Mouse (Mus musculus) embryo, embryonic 10.5 days (tissue): Measurements from ENCODE around the gene Lonp1.
A peak's percentile ranks its signal among the peaks of the same experiment; 100 is the strongest.
"Not testable (repeated sequence)": the region's sequence is repeated elsewhere in the genome, so short reads cannot be mapped to it uniquely, and the experiment has no call there.

Source experiments
- DNase-seq: peaks from one replicate; pipeline ENCODE4 v3.0.0-alpha.2; 2015; ENCODE audit warnings: low spot score

The Lonp1 gene

GRCm38 (mm10) chr17:56625495-56625894 is 1.2 kb downstream of the Lonp1 start:
- no peak for DNase-seq

- DNase-seq = no peak
Measured at GRCm38 (mm10) chr17:56617628-56618027, 9.1 kb downstream of the Lonp1 start.

DNA sequence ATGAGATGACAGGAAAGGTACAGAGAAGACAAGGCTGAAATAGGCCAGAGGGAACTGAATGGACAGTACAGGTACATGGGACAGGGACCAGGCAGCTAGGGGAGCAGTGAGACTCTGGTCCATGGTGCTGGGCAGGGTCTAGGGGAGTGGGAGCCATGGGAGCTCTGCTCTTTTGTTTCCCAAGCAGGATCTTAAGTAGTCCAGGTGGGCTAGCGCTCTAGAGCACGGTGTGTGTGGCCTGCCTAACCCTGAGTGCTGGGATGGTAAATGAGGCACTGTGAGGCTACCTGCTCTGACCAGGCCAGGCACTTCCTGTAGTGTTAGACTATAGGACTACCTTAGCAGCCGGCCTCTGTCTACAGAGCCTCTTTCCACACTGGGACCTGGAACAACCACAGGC is 10.0 kb downstream of the Lonp1 start:
- DNase-seq = no peak

DNA sequence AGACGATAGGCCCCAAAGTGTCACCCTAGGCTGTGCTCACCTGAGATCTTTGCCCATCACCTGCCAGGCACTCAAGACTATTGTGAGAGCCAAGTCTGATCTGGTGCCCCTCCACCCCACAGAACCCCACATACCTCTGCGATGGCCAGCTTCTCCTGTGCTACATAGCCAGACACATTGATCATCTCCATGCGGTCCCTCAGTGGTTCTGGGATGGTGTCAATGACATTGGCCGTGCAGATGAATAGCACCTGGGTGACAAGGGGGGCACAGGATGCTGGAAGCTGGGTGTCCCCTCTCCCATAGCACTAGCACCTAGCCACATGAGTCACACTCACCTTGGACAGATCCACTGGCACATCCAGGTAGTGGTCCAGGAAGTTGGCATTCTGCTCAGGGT is 10.9 kb downstream of the Lonp1 start:
- DNase-seq = no peak

DNA sequence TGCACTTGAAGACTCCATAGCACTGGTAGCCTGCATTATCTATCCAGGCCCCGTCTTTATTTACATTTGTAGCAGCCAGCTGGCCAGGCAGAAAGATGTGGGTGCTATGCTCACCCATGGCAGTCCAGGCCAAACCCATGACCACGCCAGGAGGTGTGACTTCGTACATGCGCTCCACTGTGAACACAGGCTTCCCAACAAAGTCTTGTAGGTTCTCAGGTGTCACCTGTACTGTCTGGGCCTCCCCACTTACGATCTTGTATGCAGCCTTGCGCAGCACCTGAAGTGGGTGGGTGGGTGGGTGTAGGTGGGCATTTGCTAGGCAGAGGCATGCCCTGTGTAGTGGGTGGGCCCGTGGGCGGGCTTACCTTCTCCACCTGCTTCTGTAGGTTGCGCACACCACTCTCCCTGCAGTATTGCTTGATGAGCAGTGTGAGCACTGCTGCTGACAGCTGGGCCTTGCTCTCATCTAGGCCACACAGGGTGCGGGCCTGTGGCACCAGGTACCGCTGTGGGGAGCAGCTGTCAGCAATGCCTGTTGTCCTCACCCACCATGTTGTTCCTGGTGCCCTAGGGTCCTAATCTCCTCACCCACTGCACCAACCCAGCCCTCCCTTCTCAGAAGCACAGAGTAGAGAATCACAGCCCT is 11.4 kb downstream of the Lonp1 start:
- no peak for DNase-seq

- no peak for DNase-seq
Measured at GRCm38 (mm10) chr17:56614391-56615135, 12.1 kb downstream of the Lonp1 start.

DNA sequence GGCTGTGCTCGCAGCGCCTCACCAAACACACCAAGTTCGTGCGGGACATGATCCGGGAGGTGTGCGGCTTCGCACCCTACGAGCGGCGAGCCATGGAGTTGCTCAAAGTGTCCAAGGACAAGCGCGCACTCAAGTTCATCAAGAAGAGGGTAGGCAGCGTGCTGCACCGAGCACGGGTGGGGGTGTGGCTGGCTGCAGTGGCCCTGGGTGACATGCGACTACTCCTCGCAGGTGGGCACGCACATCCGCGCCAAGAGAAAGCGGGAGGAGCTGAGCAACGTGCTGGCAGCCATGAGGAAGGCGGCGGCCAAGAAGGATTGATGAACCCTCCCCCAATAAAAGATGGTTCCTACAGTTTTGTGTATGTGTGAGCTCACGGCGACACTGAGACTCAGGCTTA is 12.8 kb downstream of the Lonp1 start:
- not testable (repeated sequence) for DNase-seq

DNA sequence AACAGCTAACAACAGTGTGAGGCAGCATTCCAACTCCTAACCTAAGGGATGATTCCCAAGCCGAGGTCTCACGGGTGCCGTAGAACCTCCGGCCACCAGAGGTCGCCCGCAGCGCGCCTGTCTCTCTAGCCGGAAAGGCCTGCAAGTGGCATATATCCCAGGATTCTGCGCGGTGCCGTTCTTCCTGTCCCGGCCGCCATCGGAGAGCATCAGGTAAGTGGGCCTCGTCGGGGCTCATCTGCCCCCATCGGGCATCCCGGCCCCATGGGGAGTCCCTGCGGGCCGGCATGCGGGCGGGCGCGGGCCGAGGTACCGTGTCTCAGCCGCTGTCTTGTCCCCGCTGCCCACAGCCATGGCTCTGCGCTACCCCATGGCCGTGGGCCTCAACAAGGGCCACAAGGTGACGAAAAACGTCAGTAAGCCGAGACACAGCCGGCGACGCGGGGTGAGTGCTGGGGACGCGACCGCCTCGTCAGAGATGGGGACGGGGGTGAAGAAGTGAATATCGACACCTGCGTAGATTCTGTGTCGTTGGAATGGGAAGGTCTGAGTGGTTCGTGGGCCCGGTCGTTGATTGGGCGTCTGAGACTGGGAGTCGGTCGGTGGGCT is 13.3 kb downstream of the Lonp1 start, which contains the start of gene Rpl36:
Rpl36 (plus strand) TSS at position 181 of the 609 bp plus-strand sequence.
- DNase-seq = peak; percentile 95

DNA sequence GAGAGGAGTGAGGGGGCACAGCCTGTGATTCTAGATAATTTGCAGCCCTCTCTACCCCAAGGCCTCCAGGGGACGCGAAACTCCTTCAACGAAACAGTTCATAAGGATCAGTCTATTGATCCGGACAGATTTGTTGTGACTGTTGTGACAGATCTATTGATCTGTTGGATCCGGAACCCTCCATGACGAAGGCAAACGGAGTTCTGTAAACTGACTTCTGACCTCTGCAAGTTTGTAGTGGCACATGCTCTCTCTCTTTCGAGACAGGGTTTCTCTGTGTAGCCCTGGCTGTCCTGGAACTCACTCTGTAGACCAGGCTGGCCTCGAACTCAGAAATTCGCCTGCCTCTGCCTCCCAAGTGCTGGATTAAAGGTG is 14.1 kb downstream of the Lonp1 start:
- not testable (repeated sequence) for DNase-seq

DNA sequence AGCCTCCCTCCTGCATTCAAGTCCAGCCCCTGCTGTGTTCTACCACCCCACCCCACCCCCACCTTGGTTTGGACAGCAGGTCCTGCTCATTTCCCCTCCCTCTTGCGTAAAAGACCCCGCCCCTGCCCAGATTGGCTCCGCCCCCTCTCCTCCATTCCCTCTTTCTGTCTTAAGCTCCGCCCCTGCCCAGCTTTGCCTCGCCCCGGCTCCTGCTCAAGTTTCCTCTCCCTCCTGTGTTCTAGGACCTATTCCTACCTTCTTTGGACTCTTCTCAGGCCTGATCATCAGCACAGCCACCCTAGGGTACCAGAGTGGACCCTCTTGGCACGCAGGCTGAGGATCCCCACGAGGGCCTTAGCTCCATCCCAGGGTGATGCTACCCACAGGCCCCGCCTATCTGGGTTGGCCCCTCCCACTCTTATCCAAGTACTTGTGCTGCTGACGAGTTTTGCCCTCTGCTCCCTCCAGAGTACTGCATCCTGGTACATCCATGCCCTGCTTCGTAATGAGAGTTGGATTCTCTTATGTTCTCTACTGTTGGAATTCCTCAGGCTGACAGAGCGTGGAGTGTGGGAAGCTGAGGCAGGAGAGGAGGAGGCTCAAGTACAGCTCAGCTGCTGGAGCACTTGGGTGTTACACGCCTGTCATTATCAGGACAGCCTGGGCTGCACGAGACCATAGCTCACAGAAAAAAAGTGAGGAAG is 14.7 kb downstream of the Lonp1 start:
- peak; percentile 76 for DNase-seq

GRCm38 (mm10) chr17:56611323-56611722 is 15.4 kb downstream of the Lonp1 start:
- DNase-seq = no peak

DNA sequence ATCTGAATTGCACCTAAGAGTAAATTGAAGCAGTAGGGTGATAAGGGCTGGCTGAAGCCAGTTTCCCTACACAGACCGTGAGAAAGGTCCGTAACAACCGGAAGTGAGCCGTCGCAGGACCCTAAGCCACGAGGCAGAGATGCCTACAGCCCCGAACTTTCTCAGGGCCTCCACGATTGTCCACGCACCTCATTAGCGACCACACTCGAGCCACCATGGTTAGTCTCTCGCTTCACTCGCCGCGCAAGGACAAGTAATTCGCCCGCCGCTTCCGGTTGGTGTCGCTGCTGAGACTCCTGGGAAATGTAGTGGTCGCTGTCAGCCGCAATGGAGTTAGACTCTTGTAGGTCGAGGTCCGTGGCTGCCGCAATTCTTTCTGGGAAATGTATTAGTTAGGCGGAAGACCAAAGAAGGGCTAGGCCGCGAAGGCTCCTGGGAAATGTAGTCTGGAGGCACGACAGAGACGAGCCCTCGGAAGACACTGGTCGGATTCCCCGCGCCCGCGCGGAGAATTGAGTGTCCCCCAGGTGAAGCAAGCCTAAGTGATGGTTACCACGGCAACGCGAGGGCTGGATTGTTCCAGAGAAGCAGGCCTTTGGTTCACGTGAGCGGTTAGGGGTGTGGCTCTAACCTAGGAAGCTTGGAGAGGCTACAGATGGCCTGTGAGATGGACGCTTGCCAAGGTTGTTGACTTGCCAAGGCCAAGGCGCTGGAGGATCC is 17.1 kb downstream of the Lonp1 start, which contains the start of gene 2410015M20Rik:
2410015M20Rik (minus strand) TSS at position 320 of the 720 bp plus-strand sequence.
- peak; percentile 99 for DNase-seq

DNA sequence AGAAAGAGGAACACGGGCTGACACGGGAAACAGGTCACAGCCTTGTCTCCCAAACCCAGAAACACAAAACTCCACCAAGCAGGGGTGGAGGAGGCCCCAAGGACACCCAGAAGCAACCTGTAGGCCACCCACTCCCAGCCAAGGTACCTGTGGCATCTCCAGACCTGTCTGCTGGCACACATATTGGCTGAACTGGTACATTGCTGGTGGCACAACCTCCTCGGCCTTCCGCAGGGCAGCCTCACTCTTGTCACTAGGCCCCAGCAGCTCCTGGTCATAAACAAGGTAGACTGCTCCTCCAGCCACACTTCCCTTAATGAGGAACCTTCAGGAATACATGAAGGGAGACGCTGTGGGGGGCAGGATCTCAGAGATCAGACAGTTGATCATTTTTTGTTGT is 18.0 kb downstream of the Lonp1 start:
- DNase-seq = no peak

GRCm38 (mm10) chr17:56607521-56608062 is 19.1 kb downstream of the Lonp1 start:
- no peak for DNase-seq

GRCm38 (mm10) chr17:56605431-56605830 is 21.3 kb downstream of the Lonp1 start:
- DNase-seq = no peak

DNA sequence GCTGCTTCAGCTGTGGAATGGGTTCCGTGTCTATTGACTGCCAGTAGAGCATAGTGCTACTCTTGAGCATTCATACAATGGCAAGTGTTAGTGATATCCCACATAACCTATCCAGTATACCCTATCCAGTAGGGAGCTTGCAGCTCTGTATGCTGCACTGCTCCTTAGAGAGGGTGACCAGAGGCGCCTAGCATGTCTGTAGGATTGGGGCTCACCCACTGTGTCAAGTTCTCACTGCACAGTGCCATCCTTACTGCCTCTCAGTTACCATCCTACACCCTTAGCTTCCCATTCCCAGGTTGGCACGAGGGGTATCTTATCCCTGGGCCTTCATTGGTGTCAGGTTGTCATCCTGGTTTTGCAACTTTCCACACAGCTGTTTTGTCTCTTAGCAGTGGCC is 22.3 kb downstream of the Lonp1 start:
- DNase-seq = no peak

DNA sequence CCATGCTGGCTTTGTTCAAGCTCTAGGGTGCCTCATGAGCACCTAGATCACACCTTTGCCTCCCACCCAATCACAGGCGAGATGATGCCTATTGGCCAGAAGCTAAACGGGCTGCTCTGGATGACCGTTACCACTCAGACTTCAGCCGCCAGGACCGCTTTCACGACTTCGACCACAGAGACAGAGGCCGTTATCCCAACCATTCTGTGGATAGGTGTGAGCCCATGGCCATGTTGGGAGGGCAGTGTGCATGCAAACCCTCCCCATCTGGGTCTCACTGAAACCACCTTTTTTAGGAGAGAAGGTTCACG is 22.7 kb downstream of the Lonp1 start:
- DNase-seq = no peak

DNA sequence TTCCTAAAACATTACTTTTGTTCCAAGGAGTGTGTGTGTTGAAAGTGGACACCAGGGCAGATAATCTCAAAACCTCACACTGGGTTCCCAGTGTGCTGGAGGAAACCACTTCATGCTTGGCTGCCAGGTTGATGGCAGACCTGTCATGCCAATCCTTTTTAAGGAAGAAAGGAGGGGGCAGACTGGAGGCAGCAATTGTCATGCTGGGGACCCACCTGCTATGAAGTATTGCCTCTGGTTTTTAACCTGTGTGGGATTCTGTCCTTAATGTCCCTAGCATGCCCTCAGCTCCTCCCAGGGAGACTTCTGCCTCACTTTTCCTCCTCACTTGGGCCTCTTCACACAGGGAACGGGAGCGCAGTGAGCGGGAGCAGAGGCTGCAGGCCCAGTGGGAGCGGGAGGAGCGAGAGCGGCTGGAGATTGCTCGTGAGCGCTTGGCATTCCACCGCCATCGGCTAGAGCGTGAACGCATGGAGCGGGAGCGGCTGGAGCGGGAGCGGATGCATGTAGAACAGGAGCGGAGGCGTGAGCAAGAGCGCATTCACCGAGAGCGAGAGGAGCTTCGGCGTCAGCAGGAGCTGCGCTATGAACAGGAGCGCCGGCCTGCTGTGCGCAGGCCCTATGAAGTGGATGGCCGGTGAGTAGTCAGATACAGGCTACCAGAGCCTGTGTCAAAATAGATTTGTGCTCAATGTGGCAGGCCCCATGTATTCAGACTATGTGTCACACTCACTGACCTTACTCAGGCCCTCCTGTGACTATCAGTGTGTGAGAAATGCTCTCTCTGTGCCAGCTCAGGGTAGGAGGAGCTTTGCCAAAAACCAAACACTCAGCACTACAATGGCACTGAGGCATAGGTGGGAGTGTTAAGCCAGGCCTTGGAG is 23.3 kb downstream of the Lonp1 start:
- DNase-seq = no peak

- DNase-seq = no peak
Measured at GRCm38 (mm10) chr17:56593527-56594271, 33.0 kb downstream of the Lonp1 start.

GRCm38 (mm10) chr17:56592553-56592952 is 34.1 kb downstream of the Lonp1 start:
- DNase-seq = no peak
